Mouse (Mus musculus): ENCODE results near the gene Ccr6. TPM values are rescaled to one million over a fixed set of nuclear protein-coding genes. Genes with fewer than 3 reads are reported as not detected.
A peak's percentile ranks its signal among the peaks of the same experiment; 100 is the strongest.

Ccr6 gene
- total and polyA plus RNA-seq, 3 experiments, result 1.5 to 8.0 (median 5.2) TPM

DNA sequence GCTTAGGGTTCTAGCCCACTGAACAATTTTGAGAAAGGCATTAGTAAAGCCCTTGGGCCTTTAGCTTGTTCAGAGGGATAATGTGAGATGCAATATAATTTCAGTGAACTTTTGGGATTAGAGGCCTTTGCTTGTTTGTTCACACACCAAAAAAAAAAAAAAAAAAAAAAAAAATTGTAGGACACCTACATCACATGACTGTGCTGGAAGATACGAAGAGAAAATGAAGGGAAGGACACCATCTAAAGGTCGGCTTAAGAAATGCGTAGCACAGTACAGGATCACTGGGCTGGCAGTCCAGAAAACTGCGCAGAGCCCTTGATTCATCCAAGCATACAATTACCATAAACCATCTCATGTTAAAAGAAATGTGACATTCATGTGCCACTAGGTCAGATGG lies 65.7 kb downstream of the Ccr6 start:
- Histone ChIP-seq H3K36me3 (replicated peaks in 1 of 2; ENCODE audit: control insufficient read depth in 1 of 2, insufficient read depth in 1 of 2, low read length in 1 of 2) (peaks cover 0 to 23% of the 10 kb centered on the region in 2 experiments), H3K79me2 (replicated peaks; ENCODE audit: control insufficient read depth, extremely low read depth, insufficient read depth, poor library complexity, severe bottlenecking) (no peaks in the 10 kb centered on the region), H3K9me3 (replicated peaks; ENCODE audit: low read length) (no peaks in the 10 kb centered on the region), H3K27me3 (replicated peaks) (no peaks in the 10 kb centered on the region), H3K9ac (ENCODE audit: insufficient read depth, low read depth) (no peak overlapping the region), H3K4me2 (ENCODE audit: insufficient read depth, low read depth, poor library complexity, severe bottlenecking) (no peak overlapping the region), H3K27ac (ENCODE audit: insufficient read depth, low read depth) (no peak overlapping the region), H3K4me1 (ENCODE audit: control insufficient read depth in 1 of 2, insufficient read depth in 2 of 2) (peaks cover 8 to 65% of the 10 kb centered on the region in 2 experiments; a peak in 3 of 4 replicates), H3K4me3 (replicated peaks in 1 of 3; ENCODE audit: low read depth in 2 of 3, low read length in 2 of 3, poor library complexity in 1 of 3) (no peak overlapping the region)
- no peak for DNase-seq (ENCODE audit: extremely low read depth)
- TF ChIP-seq SIN3A (IDR thresholded peaks at IDR 0.05; ENCODE audit: low read length) (no peak), USF1 (IDR thresholded peaks at IDR 0.05; ENCODE audit: low read depth, low read length) (peak; percentile 32), ETS1 (conservative IDR thresholded peaks at IDR 0.05; ENCODE audit: low read depth, low read length) (no peak), JUN (IDR thresholded peaks at IDR 0.05; ENCODE audit: insufficient read depth, low read depth, low read length) (no peak), ZNF384 (IDR thresholded peaks at IDR 0.05; ENCODE audit: low read depth, low read length) (peak; percentile 94), RCOR1 (conservative IDR thresholded peaks at IDR 0.05; ENCODE audit: low read depth, low read length) (no peak), ZMIZ1 (IDR thresholded peaks at IDR 0.05; ENCODE audit: low read depth, low read length) (no peak), CHD1 (IDR thresholded peaks at IDR 0.05; ENCODE audit: low read depth, low read length) (no peak), GABPA (IDR thresholded peaks at IDR 0.05; ENCODE audit: insufficient replicate concordance, low read depth, low read length) (no peak), USF2 (conservative IDR thresholded peaks at IDR 0.05; ENCODE audit: low read depth, low read length) (no peak), MAZ (IDR thresholded peaks at IDR 0.05; ENCODE audit: low read depth, low read length) (no peak), NELFE (IDR thresholded peaks at IDR 0.05; ENCODE audit: low read depth, low read length) (no peak), ZKSCAN1 (IDR thresholded peaks at IDR 0.05; ENCODE audit: borderline replicate concordance, low read depth, low read length) (no peak), BHLHE40 (IDR thresholded peaks at IDR 0.05; ENCODE audit: low read depth, low read length) (no peak), RAD21 (IDR thresholded peaks at IDR 0.05; ENCODE audit: low read depth, low read length) (peak; percentile 57), ELF1 (IDR thresholded peaks at IDR 0.05; ENCODE audit: low read depth, low read length) (no peak), POLR2AphosphoS2 (IDR thresholded peaks at IDR 0.05; ENCODE audit: low read depth, low read length) (no peak), UBTF (IDR thresholded peaks at IDR 0.05; ENCODE audit: low read depth, low read length) (no peak), NRF1 (IDR thresholded peaks at IDR 0.05; ENCODE audit: low read depth, low read length) (no peak), MAX (IDR thresholded peaks at IDR 0.05; ENCODE audit: low read length) (no peak), HCFC1 (IDR thresholded peaks at IDR 0.05; ENCODE audit: low read depth, low read length) (no peak), MEF2A (IDR thresholded peaks at IDR 0.05; ENCODE audit: borderline replicate concordance, low read depth, low read length) (no peak), PAX5 (IDR thresholded peaks at IDR 0.05; ENCODE audit: low read length) (no peak), CHD2 (IDR thresholded peaks at IDR 0.05; ENCODE audit: low read length) (no peak), ZC3H11A (IDR thresholded peaks at IDR 0.05; ENCODE audit: low read depth, low read length) (no peak), IRF4 (IDR thresholded peaks at IDR 0.05; ENCODE audit: low read depth, low read length) (no peak), POLR2A (IDR thresholded peaks at IDR 0.05; ENCODE audit: low read depth, low read length) (no peak), EP300 (IDR thresholded peaks at IDR 0.05; ENCODE audit: low read length) (no peak), SMC3 (IDR thresholded peaks at IDR 0.05; ENCODE audit: low read depth, low read length) (peak; percentile 33), TBP (conservative IDR thresholded peaks at IDR 0.05; ENCODE audit: low read depth, low read length) (no peak), MYC (IDR thresholded peaks at IDR 0.05; ENCODE audit: low read depth, low read length) (no peak), E2F4 (IDR thresholded peaks at IDR 0.05; ENCODE audit: insufficient replicate concordance, low read depth, low read length) (no peak), MXI1 (IDR thresholded peaks at IDR 0.05; ENCODE audit: low read depth, low read length) (no peak), TCF12 (IDR thresholded peaks at IDR 0.05; ENCODE audit: low read depth, low read length) (no peak), MAFK (IDR thresholded peaks at IDR 0.05; ENCODE audit: insufficient replicate concordance, low read length) (no peak), CTCF (conservative IDR thresholded peaks at IDR 0.05 in 1 of 2, IDR thresholded peaks at IDR 0.05 in 1 of 2; ENCODE audit: low read depth in 2 of 2, low read length in 2 of 2) (peak in 1 of 2 experiments; percentile 53; a peak in 2 of 4 replicates), JUND (conservative IDR thresholded peaks at IDR 0.05; ENCODE audit: low read depth, low read length) (no peak), KAT2A (IDR thresholded peaks at IDR 0.05; ENCODE audit: insufficient replicate concordance, low read length) (no peak)
- dilution Hi-C loops (cut with MboI; ENCODE audit: extremely low pct_ligation_motif_present, extremely low pct_unique_long_range_greater_than_20kb, low sequenced_read_pairs), result no loop called here
- in situ Hi-C loops (cut with MboI; ENCODE audit: low pct_ligation_motif_present, low pct_unique_long_range_greater_than_20kb, low sequenced_read_pairs), result loop anchor here (10.0 kb wide), 1 partner anchor 107 kb away; no protein-coding TSS in a partner anchor

Measured in CH12.LX (cell line).